Mouse (Mus musculus) kidney, embryonic 16.5 days (tissue): ENCODE results near the gene Fryl. TPM values are rescaled to one million over a fixed set of nuclear protein-coding genes. Genes with fewer than 3 reads are reported as not detected.

Experiments used
- ATAC-seq: fragments of 200-750 bp; cut with Nextera tagmentation; 2 replicates; pipeline ENCODE4 v1.8.0; 2017; ENCODE audit warnings: moderate TSS enrichment; ENCODE audit not compliant: low FRiP score, low TSS enrichment
- H3K27ac ChIP-seq: fragments of 300-500 bp; sonication (generic); 2 replicates; pipeline ENCODE4 v1.5.1; 2014; ENCODE audit warnings: low read length
- H3K27me3 ChIP-seq: fragments of 300-500 bp; sonication (generic); 2 replicates; pipeline ENCODE4 v1.6.1; 2014; ENCODE audit warnings: low read length, control low read depth, mixed read lengths; ENCODE audit not compliant: insufficient read depth
- H3K36me3 ChIP-seq: fragments of 300-500 bp; sonication (generic); 2 replicates; pipeline ENCODE4 v1.6.1; 2014; ENCODE audit warnings: low read length, control low read depth, mixed read lengths; ENCODE audit not compliant: insufficient read depth
- H3K4me1 ChIP-seq: fragments of 300-500 bp; sonication (generic); 2 replicates; pipeline ENCODE4 v1.6.1; 2014; ENCODE audit warnings: low read length, control low read depth, mixed read lengths; ENCODE audit not compliant: insufficient read depth
- H3K4me2 ChIP-seq: fragments of 300-500 bp; sonication (generic); replicated peaks from 2 replicates; pipeline ENCODE4 v1.6.1; 2014; ENCODE audit warnings: low read depth, low read length
- H3K4me3 ChIP-seq: fragments of 300-500 bp; sonication (generic); 2 replicates; pipeline ENCODE4 v1.5.1; 2014; ENCODE audit warnings: mild to moderate bottlenecking, low read length
- H3K9ac ChIP-seq: fragments of 300-500 bp; sonication (generic); replicated peaks from 2 replicates; pipeline ENCODE4 v1.6.1; 2014; ENCODE audit warnings: low read length
- H3K9me3 ChIP-seq: fragments of 300-500 bp; sonication (generic); 2 replicates; pipeline ENCODE4 v1.6.1; 2016; ENCODE audit warnings: low read length, control low read depth
- WGBS: fragments of 180-500 bp; shearing (Covaris S2); extraction: QIAGEN DNeasy Blood & Tissue Kit; methylation state at CpG from one replicate; pipeline ENCODE4 v1.1.7; 2014; 5-methylcytosine and 5-hydroxymethylcytosine counted together
- polyA plus RNA-seq: library from polyadenylated mRNA; unstranded; fragments of >200 nt; fragmentation: Nextera tagmentation; extraction: Ambion mirVana; gene quantifications from 2 replicates; pipeline ENCODE4 v1.2.1, GENCODE M21; 2015

The Fryl gene
- polyA plus RNA-seq, 1 experiment from 2014 or later = 27.9 TPM

DNA sequence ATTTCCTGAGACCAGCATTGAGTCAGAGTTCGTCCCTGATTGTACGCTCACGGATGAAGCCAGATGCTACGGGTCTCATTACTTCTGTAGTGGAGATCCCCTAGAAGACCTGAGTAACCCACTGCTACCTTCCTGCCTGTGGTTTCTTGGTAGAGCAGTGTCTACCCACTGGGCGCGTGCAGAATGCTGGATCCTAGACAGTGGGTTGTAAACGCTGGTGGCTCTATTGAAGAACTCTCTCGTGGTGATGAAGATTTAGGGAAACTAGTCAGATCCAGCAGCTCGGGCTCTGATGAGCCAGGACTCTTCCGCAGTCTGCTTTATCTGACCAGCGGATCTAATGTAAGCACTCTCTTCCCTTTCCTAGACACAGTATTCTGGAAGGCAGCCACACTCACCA, 121.3 kb downstream of the Fryl start:
- Histone ChIP-seq H3K27me3 (no peaks in the 10 kb centered on the region), H3K4me1 (no peaks in the 10 kb centered on the region), H3K4me3 (no peak overlapping the region), H3K4me2 (no peak overlapping the region), H3K9ac (no peak overlapping the region), H3K36me3 (0 out of 2 replicates have a peak, but pooled peaks cover 5% of the 10 kb centered on the region), H3K27ac (no peak overlapping the region), H3K9me3 (no peaks in the 10 kb centered on the region)
- no peak for ATAC-seq
- 86% methylated on average over 11 of the region's 11 CpGs for WGBS

DNA sequence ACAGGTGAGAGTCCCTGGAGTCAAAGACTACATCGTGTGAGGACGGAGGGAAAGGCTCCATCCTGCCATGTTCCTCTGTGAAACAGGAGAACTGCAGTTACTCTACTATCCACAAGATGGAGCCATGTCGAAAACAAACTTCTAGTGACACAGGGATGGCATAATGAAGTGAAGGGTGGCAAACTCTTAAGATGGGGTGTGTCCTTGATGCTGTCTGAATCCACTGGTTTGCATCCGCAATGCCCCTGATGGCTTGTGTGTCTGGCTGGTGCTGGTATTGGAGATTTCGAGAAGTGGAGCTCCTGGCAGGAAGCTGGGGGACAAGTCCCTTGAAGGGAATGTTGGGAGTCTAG, 122.6 kb downstream of the Fryl start:
- Histone ChIP-seq H3K36me3 (no peaks in the 10 kb centered on the region), H3K27ac (no peak overlapping the region), H3K9ac (no peak overlapping the region), H3K27me3 (no peaks in the 10 kb centered on the region), H3K4me3 (no peak overlapping the region), H3K4me2 (no peak overlapping the region), H3K4me1 (no peaks in the 10 kb centered on the region), H3K9me3 (no peaks in the 10 kb centered on the region)
- 36% methylated on average over 5 of the region's 5 CpGs for WGBS
- peak; percentile 46; the same call in 1 of the 2 replicates for ATAC-seq

DNA sequence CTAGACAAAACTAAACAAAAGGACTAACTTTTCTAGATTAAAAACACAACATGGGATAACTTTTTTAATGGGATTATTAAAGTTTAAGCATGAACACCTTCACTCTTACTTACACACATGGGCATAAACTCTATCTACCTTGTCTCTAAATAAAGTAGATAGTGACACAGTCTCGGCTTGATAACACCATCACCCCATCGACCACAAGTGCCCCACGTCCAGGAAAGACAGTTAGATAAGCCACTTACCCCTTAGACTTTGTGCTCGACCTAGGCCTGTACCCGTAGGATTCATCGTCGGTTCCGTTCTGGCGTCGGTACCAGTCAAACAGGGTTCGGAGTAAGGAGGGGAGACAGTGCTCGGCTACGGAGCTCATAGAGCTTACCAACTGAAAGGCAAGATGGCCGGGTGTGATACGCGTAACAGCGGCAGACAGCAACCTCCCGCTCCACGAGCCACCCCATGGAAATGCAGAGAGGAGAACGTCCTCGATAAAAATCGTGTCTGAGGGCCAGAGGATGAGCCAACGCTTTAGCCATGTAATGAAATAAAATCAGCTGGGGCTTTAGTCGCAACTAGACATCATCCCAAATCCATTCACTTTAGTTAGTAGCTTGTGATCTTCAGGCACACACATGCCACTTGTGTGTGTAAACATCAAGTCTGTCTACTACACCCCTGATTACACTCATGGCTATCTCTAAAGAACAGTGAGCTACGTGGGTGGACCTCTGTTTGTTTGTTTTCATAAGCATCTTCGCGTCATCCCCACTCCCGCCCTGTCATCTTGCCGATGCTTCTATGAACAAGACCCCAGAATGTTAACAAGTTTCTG, 123.2 kb downstream of the Fryl start:
- H3K36me3 ChIP-seq = 0 out of 2 replicates have a peak, but pooled peaks cover 5% of the 10 kb centered on the region
- WGBS = 93% methylated on average over 29 of the region's 29 CpGs
- no peaks in the 10 kb centered on the region for H3K9me3 ChIP-seq
- no peaks in the 10 kb centered on the region for H3K27me3 ChIP-seq
- H3K9ac ChIP-seq = no peak overlapping the region
- H3K4me3 ChIP-seq = no peak overlapping the region
- ATAC-seq = no peak
- H3K4me2 ChIP-seq = no peak overlapping the region
- H3K4me1 ChIP-seq = no peaks in the 10 kb centered on the region
- H3K27ac ChIP-seq = no peak overlapping the region

- Histone ChIP-seq H3K27ac (no peak overlapping the region), H3K9me3 (no peaks in the 10 kb centered on the region), H3K36me3 (0 out of 2 replicates have a peak, but pooled peaks cover 15% of the 10 kb centered on the region), H3K4me3 (no peak overlapping the region), H3K27me3 (no peaks in the 10 kb centered on the region), H3K4me2 (no peak overlapping the region), H3K4me1 (no peaks in the 10 kb centered on the region), H3K9ac (no peak overlapping the region)
- WGBS = 85% methylated on average over 6 of the region's 6 CpGs
- ATAC-seq = no peak
Measured at GRCm38 (mm10) chr5:73130984-73131383, 125.4 kb downstream of the Fryl start.

DNA sequence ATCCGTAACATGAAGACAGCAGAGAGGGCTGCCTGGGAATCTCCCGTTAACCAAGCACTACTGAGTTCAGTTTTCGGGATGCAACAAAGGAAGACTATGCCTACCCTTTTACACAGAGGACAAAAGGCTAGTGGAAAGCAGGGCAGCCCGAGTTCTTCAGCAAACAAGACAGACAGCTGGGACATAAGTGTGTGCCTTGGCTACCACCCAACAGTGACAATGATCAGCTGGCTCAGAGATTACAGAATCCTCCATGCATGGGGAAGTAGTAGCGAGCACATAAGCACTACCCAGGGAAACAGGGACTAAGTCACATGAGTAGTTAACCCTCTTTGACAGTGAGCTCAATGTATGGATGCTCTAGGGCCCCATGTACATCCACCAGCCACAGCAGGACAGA, 126.5 kb downstream of the Fryl start:
- Histone ChIP-seq H3K4me1 (no peaks in the 10 kb centered on the region), H3K27ac (no peak overlapping the region), H3K27me3 (no peaks in the 10 kb centered on the region), H3K4me2 (no peak overlapping the region), H3K4me3 (no peak overlapping the region), H3K36me3 (0 out of 2 replicates have a peak, but pooled peaks cover 18% of the 10 kb centered on the region), H3K9me3 (no peaks in the 10 kb centered on the region), H3K9ac (no peak overlapping the region)
- WGBS = 72% methylated on average over 5 of the region's 5 CpGs
- no peak for ATAC-seq

GRCm38 (mm10) chr5:73119969-73120725, 136.3 kb downstream of the Fryl start:
- Histone ChIP-seq H3K9me3 (no peaks in the 10 kb centered on the region), H3K9ac (no peak overlapping the region), H3K36me3 (peaks cover 5% of the 10 kb centered on the region; the same call in 1 of the 2 replicates), H3K27ac (no peak overlapping the region), H3K4me1 (0 out of 2 replicates have a peak, but pooled peaks cover 8% of the 10 kb centered on the region), H3K27me3 (no peaks in the 10 kb centered on the region), H3K4me3 (no peak overlapping the region), H3K4me2 (no peak overlapping the region)
- ATAC-seq = peak; percentile 86
- WGBS = 72% methylated on average over 13 of the region's 13 CpGs

GRCm38 (mm10) chr5:73119524-73119923, 136.9 kb downstream of the Fryl start:
- 0 out of 2 replicates have a peak, but pooled peaks cover 8% of the 10 kb centered on the region for H3K4me1 ChIP-seq
- ATAC-seq = no peak
- H3K9me3 ChIP-seq = no peaks in the 10 kb centered on the region
- H3K36me3 ChIP-seq = peaks cover 7% of the 10 kb centered on the region; the same call in 1 of the 2 replicates
- H3K27me3 ChIP-seq = no peaks in the 10 kb centered on the region
- H3K4me3 ChIP-seq = no peak overlapping the region
- H3K27ac ChIP-seq = no peak overlapping the region
- no peak overlapping the region for H3K4me2 ChIP-seq
- 47% methylated on average over 5 of the region's 5 CpGs for WGBS
- no peak overlapping the region for H3K9ac ChIP-seq

GRCm38 (mm10) chr5:73118786-73119185, 137.6 kb downstream of the Fryl start:
- H3K4me2 ChIP-seq = no peak overlapping the region
- 0 out of 2 replicates have a peak, but pooled peaks cover 8% of the 10 kb centered on the region for H3K4me1 ChIP-seq
- peaks cover 7% of the 10 kb centered on the region; the same call in 1 of the 2 replicates for H3K36me3 ChIP-seq
- H3K9me3 ChIP-seq = no peaks in the 10 kb centered on the region
- no peak overlapping the region for H3K27ac ChIP-seq
- WGBS = 78% methylated on average over 14 of the region's 14 CpGs
- H3K27me3 ChIP-seq = no peaks in the 10 kb centered on the region
- no peak for ATAC-seq
- no peak overlapping the region for H3K9ac ChIP-seq
- H3K4me3 ChIP-seq = no peak overlapping the region

- Histone ChIP-seq H3K4me3 (no peak overlapping the region), H3K4me1 (0 out of 2 replicates have a peak, but pooled peaks cover 4% of the 10 kb centered on the region), H3K27me3 (no peaks in the 10 kb centered on the region), H3K4me2 (no peak overlapping the region), H3K27ac (no peak overlapping the region), H3K9me3 (no peaks in the 10 kb centered on the region), H3K36me3 (peaks cover 10% of the 10 kb centered on the region), H3K9ac (no peak overlapping the region)
- no peak for ATAC-seq
- WGBS = 94% methylated on average over 4 of the region's 4 CpGs
Measured at GRCm38 (mm10) chr5:73114878-73115277, 141.5 kb downstream of the Fryl start.
